Mouse (Mus musculus) layer of hippocampus, adult 18-20 months (tissue): ENCODE results near the gene Npvf. TPM values are rescaled to one million over a fixed set of nuclear protein-coding genes. Genes with fewer than 3 reads are reported as not detected.

Source experiments
- DNase-seq, 2 experiments: peaks; one replicate each; pipeline ENCODE4 v3.0.0; 2022; ENCODE audit warnings: low spot score in 2 of 2
- long read RNA-seq: library from polyadenylated mRNA; stranded (forward); transcript quantifications from one replicate; pipeline ENCODE4 v2.0.0, GENCODE M21; 2021
- total RNA-seq, 2 experiments: library from RNA; stranded (reverse); gene quantifications; 2 replicates each; pipeline ENCODE4 v1.2.3; 2021

Gene Npvf
- total RNA-seq = not detected
- long read RNA-seq = 0 reads

DNA sequence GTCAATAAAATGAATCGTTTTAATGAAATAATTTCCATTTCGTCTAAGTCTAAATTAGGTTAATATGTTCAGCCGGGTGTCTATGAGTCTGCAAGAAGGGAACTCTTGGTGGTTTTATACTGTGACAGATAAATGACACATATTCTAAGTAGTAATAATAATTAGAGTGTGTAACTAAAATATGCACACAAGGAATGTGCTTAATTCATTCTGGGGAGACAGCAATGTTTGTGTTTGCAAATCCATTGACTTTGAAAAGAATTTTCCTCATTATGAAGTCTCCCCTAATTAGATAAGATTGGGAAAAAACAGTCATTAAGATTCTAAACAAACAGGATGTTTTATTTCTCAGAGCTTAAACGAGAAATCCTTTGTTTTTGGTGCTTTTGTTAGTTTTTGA lies at the start of gene Npvf:
Gene Npvf (minus strand): TSS at position 84 of the 400 bp plus-strand sequence.
- no peak for DNase-seq

GRCm38 (mm10) chr6:50689121-50689815 lies 35.0 kb upstream of the Npvf start:
- peak; percentile 12 to 47 for DNase-seq

- peak; percentile 28 to 64 for DNase-seq
Measured at GRCm38 (mm10) chr6:50684646-50685415, 30.6 kb upstream of the Npvf start.

DNA sequence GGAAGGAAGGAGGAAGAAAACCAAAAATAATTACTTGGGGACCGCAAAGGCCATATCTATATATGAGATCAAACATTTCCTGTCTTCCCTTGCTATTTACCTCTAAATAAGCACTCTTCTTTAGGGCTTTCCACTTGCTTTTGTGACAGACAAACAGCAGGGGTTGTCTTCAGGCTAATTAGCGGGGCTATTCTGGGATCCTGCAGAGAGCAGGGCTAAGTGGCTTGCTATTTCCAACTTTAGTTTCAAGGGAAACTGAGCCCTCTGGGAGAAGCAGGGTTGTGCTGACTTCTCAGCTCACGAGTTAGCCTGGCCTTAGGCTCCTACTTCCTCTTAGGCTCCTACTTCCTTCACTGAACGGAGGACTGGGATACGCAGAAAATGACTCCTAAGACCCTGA lies 27.3 kb upstream of the Npvf start:
- no peak for DNase-seq

GRCm38 (mm10) chr6:50680224-50681215 lies 26.3 kb upstream of the Npvf start:
- no peak for DNase-seq

DNA sequence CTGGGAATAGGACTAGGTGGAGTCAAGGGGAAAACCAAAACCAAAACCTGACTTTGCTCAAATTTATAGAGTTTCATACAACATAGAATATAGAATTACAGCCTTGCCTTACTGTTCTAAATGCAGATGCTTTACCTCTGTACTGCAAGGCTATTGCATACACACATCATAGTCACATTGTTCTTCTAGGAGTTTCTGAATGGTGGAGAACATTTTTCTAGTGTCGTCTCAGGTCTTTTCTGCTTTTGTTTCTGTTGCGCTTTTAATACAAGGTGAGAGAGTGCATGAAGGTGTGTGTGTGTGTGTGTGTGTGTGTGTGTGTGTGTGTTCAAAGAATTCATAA lies 25.2 kb upstream of the Npvf start:
- DNase-seq = no peak

DNA sequence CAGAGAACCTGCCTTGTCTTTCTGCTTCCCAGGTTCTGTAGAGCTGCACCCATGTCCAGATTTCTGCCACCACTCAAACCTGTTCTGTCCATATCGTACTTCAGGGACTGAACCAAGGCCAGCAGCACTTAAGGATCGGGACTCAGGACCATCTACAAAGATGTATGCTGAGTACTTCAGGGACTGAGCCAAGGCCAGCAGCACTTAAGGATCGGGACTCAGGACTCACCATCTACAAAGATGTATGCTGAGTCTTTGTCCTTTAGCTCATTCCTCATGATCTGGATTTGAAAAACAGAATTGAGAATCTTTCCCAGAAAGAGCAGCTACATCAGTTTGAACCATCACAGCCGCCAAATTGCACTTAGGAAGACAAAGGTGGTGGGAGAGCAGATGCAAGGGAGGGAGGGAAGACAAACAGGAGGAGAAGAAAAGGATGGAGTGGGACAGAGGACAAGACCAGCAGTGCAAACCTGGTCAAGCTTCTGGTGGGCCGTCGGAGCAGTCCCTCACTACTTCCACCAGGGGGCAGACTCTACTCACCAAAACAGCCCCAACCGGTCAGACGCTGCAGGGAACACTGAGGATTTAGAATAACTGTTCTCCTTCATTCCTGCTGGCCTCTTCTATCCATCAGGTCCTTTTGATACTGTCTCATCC lies 24.7 kb upstream of the Npvf start:
- DNase-seq = peak; percentile 74 to 86

- no peak for DNase-seq
Measured at GRCm38 (mm10) chr6:50671191-50671590, 17.0 kb upstream of the Npvf start.

DNA sequence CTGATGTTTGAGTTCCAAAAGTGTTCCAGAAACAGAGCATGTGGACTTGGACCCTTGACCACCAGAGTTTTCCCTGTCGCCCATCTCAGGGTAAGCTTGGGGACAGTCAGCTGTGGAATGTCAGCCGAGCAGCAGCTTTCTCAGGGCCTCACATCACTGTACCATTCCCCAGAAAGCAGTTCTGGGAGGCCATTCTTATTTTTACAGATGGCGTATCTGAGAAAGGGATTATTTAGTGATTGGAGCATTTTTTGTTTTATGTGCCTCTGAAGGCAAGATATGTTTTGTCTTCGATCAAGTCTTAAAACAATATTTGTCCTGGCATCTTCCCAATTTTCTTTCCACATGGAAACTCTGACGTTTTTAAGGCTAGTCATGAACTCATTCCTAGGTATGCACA lies 12.7 kb upstream of the Npvf start:
- no peak for DNase-seq

DNA sequence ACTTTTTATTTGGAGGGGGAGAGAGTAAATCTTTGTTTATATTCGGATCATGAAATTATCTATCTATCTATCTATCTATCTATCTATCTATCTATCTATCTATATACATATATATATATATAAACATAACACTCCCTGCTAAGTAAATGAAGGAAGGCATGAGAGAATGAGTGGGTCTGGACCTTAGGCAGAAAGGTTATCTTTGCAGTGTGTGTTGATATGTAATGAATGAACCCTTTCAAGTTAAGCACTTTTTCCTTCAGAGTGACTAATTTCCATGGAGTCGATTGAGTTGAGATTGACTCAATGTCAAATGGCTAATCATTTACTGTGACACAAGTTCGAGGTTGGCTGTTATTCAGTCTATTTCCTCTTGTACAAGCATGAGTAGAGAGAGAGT lies 10.8 kb upstream of the Npvf start:
- DNase-seq = no peak

DNA sequence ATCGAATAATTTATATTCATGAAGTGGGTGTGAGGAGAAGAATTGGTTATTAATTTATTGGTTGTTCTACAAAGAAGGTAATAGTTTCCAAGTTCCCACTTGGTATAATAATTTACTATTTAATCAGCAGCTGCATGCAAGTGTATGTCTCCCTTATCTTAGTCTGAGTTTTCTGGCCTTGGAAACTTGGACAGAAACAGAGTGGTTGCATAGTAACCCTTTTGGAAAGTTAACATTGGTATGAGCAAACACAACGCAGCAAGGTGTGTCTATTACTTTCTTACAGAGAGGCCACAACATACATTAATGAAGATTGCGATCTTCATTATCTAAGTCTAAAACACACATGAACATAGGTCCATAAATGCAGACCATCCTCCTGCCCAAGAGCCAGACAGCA lies 10.0 kb upstream of the Npvf start:
- DNase-seq = no peak

GRCm38 (mm10) chr6:50662925-50663583 lies 8.8 kb upstream of the Npvf start:
- DNase-seq = no peak

GRCm38 (mm10) chr6:50661729-50662128 lies 7.5 kb upstream of the Npvf start:
- no peak for DNase-seq

DNA sequence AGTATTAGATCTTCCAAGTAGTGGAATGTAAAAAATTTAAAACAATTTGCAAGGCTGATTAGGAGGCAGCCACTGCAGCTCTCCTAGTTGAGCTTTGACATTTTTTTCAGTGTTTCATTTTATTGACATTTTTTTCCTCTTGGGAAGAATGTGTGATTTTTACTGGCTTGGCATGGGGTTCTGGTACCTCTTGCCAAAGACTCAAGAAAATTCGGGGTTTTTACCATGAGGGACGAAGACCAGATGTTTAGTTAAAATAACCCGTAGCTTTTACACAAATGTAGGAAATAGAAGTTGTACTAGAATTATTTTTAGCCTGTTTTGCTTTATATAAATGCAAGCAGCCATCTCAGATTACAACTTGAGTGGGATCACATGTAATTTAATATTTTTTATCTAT lies 4.2 kb upstream of the Npvf start:
- DNase-seq = no peak

DNA sequence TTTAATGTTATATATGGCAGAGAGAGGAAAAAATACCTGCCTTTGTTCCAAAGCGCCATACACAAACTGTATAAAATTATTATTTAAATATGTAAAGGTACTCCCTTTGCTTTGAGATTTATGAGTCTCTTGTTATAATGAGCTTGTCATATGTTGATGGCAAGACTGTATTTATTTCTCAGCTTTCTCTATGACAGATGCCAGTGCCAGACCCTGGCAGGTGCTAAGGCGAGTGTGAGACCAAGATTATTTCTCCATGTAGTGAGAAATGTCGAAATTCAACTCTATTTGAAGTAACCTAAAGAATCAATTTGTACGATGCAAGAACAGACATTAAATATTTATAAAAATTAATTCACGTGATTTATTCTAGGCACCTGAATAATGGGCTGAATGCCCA lies 3.8 kb upstream of the Npvf start:
- DNase-seq = no peak

DNA sequence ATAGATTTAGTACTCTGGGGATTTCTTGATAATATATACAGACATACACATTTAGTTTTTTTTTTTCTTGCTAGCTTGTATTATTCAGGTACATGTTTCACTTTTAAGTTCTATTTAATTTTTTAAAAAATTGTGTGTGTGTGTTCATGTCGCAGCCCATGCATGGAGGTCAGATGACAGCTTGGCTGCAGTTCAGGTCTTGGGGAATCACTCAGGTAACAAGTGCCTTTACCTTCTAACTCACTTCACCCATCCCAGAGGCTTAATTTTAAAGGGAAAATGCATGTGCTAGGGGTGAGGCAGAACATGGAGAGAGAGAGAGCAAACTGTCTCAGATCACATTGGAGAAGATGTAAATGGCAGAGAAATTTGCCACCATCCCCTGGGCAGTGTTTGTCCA lies 2.2 kb upstream of the Npvf start:
- DNase-seq = no peak

- no peak for DNase-seq
Measured at GRCm38 (mm10) chr6:50655925-50656324, 1.7 kb upstream of the Npvf start.

DNA sequence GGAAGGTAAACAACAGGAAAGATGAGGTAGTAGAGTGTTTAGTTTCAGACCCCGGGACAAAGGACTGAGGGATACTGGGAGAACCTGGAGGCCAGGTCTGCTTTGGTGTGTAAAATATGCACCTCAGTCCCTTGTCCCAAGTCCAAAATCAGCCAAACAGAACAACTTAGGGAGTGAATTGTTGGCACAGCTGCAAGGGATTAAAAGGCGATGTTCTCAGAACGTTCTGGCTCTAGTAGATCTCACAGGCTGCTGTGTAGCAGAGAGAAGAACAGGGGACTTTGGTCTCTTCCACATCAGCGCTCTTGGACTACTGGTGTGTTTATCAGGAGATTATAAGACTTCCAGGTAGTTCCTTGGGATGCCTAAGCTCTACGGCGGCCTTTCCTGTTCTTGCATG lies 6.6 kb downstream of the Npvf start:
- DNase-seq = no peak

DNA sequence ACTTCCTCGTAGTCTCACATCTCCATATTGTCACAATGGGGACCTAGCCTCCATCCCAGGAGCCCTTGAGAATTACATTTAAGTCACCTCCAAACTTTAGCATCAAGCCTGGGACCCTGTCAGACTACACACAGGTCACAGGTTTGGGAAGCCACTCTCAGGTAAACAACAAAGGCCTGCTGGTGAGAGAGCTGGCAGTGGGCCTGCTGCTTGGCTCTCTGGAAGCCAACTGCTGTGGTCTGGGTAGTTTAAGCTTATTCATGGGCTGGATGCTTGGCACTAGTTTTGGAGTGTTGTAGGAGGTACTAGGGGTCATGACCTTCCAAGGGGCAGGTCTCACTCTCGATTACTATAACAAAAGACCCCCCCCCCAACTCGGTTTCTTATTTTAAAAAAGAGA lies 7.6 kb downstream of the Npvf start:
- no peak for DNase-seq

- no peak for DNase-seq
Measured at GRCm38 (mm10) chr6:50644701-50645100, 9.5 kb downstream of the Npvf start.

DNA sequence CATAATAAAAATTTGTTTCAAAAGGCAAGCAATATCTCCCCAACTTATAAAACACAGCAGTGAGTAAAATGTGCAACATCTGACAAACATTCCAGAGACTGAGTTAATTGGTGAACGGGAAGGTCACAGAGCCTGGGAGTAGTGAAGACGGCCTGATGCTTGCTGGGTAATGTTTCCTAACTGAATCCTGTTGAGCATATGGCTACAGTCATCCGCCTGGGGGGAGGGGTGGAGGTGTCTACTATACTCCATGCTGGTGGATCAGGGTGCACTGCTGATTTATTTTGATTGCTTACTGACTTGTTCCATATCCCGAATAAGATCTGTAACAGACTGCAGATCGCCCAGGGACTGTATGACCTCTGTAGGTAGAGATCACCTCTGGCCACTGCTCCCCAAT lies 12.3 kb downstream of the Npvf start:
- no peak for DNase-seq
